Mouse (Mus musculus) erythroblast, embryonic 14.5 days (primary cell): ENCODE results near the gene Tle1. TPM values are rescaled to one million over a fixed set of nuclear protein-coding genes. Genes with fewer than 3 reads are reported as not detected.
A peak's percentile ranks its signal among the peaks of the same experiment; 100 is the strongest.

Experiments
- H3K27me3 ChIP-seq: 2 replicates; pipeline ENCODE4 v1.6.1; 2012; ENCODE audit warnings: inconsistent platforms; ENCODE audit not compliant: control insufficient read depth
- H3K36me3 ChIP-seq: 2 replicates; pipeline ENCODE4 v1.6.1; 2012; ENCODE audit warnings: mild to moderate bottlenecking, inconsistent platforms; ENCODE audit not compliant: control insufficient read depth
- H3K4me1 ChIP-seq: 2 replicates; pipeline ENCODE4 v1.6.1; 2012; ENCODE audit warnings: inconsistent platforms; ENCODE audit not compliant: control insufficient read depth
- H3K4me3 ChIP-seq: replicated peaks from 2 replicates; pipeline ENCODE3; 2012; ENCODE audit warnings: moderate library complexity, mild to moderate bottlenecking, inconsistent platforms
- H3K9me3 ChIP-seq: 2 replicates; pipeline ENCODE4 v1.6.1; 2012; ENCODE audit warnings: low read length, inconsistent platforms, mixed read lengths; ENCODE audit not compliant: control insufficient read depth
- GATA1 ChIP-seq: IDR thresholded peaks from 2 replicates; pipeline ENCODE4 v1.6.1; 2012; ENCODE audit warnings: low read length, inconsistent platforms, mixed read lengths
- TAL1 ChIP-seq: IDR thresholded peaks from 3 replicates; pipeline ENCODE4 v1.6.1; 2012; ENCODE audit warnings: low read length, inconsistent platforms, mixed read lengths
- polyA plus RNA-seq: library from polyadenylated mRNA; stranded (reverse); fragments of >175 nt; gene quantifications from 2 replicates; pipeline ENCODE4 v1.2.3, GENCODE M21; 2012

Gene Tle1
- 0.30 and 0.34 TPM in 2 replicates for polyA plus RNA-seq

- Histone ChIP-seq H3K9me3 (no peaks in the 10 kb centered on the region), H3K36me3 (peaks cover 14% of the 10 kb centered on the region), H3K27me3 (peaks cover 46% of the 10 kb centered on the region), H3K4me3 (peak within 1 kb of the TSS; percentile 74), H3K4me1 (peaks cover 45% of the 10 kb centered on the region)
- no peak for TF ChIP-seq GATA1
- TF ChIP-seq TAL1: no peak
Observed at GRCm38 (mm10) chr4:72200559-72201409, at the start of gene Tle1. Gene Tle1 (minus strand): TSS chr4:72200919.

- Histone ChIP-seq H3K4me3 (no peak overlapping the region), H3K9me3 (no peaks in the 10 kb centered on the region), H3K27me3 (no peaks in the 10 kb centered on the region), H3K4me1 (no peaks in the 10 kb centered on the region), H3K36me3 (no peaks in the 10 kb centered on the region)
- TF ChIP-seq TAL1 (no peak), GATA1 (no peak)
Observed at GRCm38 (mm10) chr4:72233584-72234219, 33.0 kb upstream of the Tle1 start.

DNA sequence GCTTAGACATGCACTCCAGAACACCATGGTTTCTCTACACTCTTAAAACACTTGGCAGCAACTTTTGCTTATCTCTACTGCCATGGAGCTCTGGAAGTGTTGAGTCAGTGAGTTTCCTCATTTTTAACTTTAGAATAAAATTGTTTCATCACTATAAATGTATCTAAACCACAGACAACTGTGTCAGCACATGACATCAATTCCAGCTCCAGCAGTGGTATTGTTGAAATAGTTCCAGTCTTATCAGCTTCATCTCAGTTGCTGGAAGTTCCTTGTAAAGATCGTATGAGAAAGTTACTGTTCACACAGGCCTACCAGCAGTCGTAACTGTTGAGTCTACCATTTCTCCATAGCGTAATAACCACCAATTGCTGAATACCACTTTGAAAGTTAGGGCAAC lies 31.5 kb upstream of the Tle1 start:
- Histone ChIP-seq H3K4me1 (no peaks in the 10 kb centered on the region), H3K9me3 (no peaks in the 10 kb centered on the region), H3K27me3 (no peaks in the 10 kb centered on the region), H3K36me3 (no peaks in the 10 kb centered on the region), H3K4me3 (no peak overlapping the region)
- TF ChIP-seq TAL1 (no peak), GATA1 (no peak)

GRCm38 (mm10) chr4:72230832-72231231 lies 30.1 kb upstream of the Tle1 start:
- Histone ChIP-seq H3K4me1 (no peaks in the 10 kb centered on the region), H3K4me3 (no peak overlapping the region), H3K9me3 (no peaks in the 10 kb centered on the region), H3K27me3 (no peaks in the 10 kb centered on the region), H3K36me3 (no peaks in the 10 kb centered on the region)
- TF ChIP-seq TAL1 (no peak), GATA1 (no peak)

GRCm38 (mm10) chr4:72221629-72222028 lies 20.9 kb upstream of the Tle1 start:
- H3K9me3 ChIP-seq: no peaks in the 10 kb centered on the region
- no peaks in the 10 kb centered on the region for H3K4me1 ChIP-seq
- no peaks in the 10 kb centered on the region for H3K36me3 ChIP-seq
- TF ChIP-seq TAL1 (no peak), GATA1 (no peak)
- H3K27me3 ChIP-seq: no peaks in the 10 kb centered on the region
- no peak overlapping the region for H3K4me3 ChIP-seq

DNA sequence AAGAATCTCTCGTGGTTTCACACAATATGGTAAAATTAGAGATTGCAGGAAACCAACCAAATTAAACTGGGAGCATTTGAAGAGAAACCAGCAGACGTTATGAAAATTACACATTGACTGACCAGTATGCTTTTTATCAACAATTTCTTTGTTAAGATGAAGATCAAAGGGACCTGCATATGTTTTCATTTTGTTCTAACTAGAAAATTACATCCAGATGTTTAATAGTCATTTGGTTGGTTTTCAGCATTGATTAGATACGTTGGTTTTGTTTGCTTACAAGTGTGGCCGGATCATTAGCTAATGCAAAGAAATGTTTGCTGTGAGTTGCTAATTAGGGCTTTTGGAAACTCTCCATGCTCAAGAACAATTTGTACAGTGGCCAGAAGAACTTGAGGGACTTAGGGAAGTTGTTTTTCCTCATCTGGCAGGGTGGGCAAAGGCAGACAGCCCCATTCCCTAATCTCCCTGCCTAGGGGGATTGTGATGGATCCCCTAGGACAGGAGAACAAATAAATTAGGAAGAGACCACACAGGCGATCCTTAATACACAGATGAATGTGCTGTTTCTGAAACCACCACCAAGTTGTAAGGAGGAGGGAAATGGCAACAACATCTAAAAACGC lies 3.8 kb upstream of the Tle1 start:
- no peaks in the 10 kb centered on the region for H3K9me3 ChIP-seq
- H3K27me3 ChIP-seq: peaks cover 50% of the 10 kb centered on the region
- peaks cover 24% of the 10 kb centered on the region for H3K4me1 ChIP-seq
- no peak overlapping the region for H3K4me3 ChIP-seq
- no peaks in the 10 kb centered on the region for H3K36me3 ChIP-seq
- TF ChIP-seq GATA1: no peak
- TF ChIP-seq TAL1: no peak

- Histone ChIP-seq H3K4me3 (peak overlapping the region; percentile 74), H3K9me3 (no peaks in the 10 kb centered on the region), H3K4me1 (peaks cover 45% of the 10 kb centered on the region), H3K27me3 (peaks cover 49% of the 10 kb centered on the region), H3K36me3 (peaks cover 11% of the 10 kb centered on the region)
- TF ChIP-seq TAL1 (no peak), GATA1 (no peak)
Observed at GRCm38 (mm10) chr4:72201521-72201991, 837 bp upstream of the Tle1 start.

DNA sequence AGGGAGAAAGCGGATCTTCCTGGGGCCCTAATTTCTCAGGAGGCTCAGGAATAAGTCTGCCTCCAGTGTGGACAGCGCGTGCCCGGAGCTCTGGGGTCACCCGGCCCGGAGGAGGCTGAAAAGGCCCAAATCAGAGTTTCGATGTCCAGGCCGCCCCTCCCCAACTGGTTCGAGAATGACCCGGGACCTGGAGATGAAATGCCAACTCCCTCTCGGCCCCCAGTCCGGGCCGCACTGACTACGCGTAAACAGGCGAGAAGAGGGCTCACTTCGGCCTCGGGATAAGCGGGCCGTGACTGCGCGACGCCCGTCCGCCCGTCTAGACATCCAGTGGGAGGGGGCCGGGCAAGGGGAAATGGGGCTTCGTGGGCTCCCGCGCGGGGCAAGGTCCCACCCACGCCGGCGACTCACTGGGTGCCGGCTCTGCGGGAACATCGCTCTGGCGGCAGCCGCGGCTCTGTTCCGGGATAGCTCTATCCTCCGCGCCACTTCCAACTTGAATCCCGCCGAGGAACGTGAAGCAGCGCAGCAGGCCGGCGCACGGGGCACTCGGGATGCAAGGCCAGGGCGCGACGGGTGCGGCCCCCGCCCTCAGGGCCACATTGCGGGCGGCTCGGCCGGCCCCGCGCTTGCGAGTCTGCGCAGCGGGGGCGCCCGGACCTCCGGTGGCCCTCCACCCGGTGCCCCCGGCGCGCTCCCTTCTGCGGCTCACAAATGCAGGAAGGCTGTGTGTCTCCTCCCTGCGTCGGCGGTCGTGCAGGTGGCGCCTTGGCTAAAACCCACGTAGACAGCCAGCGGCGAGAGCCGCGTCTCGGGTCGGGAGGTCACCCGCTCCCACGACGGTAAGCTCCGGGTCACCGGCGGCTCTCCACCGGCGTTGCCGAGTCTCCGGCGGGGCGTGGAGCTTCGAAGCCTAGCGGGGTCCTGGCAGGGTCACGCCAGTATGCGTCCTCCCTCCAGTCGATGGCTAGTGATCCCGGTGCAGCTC lies 854 bp downstream of the Tle1 start:
- Histone ChIP-seq H3K4me3 (peak overlapping the region; percentile 74), H3K27me3 (peaks cover 37% of the 10 kb centered on the region), H3K36me3 (peaks cover 21% of the 10 kb centered on the region), H3K9me3 (no peaks in the 10 kb centered on the region), H3K4me1 (peaks cover 45% of the 10 kb centered on the region)
- TF ChIP-seq TAL1: no peak
- TF ChIP-seq GATA1: no peak
